Mouse (Mus musculus) kidney, adult 2 months (tissue): ENCODE measurements around the gene Eef1akmt3.

Source experiments
- CTCF ChIP-seq: fragments of 200-500 bp; conservative IDR thresholded peaks from 2 replicates; pipeline ENCODE4 v1.5.1; 2011; ENCODE audit warnings: low read depth, mild to moderate bottlenecking, control low read depth, low read length, moderate library complexity, mixed read lengths; ENCODE audit not compliant: insufficient read depth, insufficient read length
- POLR2A ChIP-seq: fragments of 200-500 bp; IDR thresholded peaks from one replicate; pipeline ENCODE4 v1.6.1; 2011; ENCODE audit warnings: low read depth, low read length, control low read depth

DNA sequence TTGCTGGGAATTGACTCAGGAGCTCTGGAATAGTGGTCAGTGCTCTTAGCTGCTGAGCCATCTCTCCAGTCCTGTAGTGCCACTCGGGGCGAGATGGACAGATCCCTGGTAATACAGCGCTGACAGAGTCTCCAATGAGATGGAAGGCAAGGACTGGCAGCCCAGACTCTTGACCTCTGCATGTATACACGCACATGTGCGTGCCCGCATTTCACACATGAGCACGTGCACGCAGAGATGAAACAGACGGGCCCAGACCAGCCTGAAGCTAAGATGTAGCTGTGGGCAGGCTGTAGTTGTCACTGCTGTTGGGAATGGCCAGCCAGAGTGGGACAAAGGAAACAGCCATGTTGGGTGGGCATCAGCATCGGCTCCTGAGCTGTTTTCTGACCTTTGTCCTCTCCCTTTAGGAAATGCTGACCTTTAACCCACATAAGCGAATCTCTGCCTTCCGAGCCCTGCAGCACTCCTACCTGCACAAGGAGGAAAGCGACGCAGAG is 25.3 kb upstream of the Eef1akmt3 start:
- TF ChIP-seq POLR2A, result no peak
- TF ChIP-seq CTCF, result no peak
